Comparison of ENCODE assay signal across 21 mouse cellular contexts in the genomic region with DNA sequence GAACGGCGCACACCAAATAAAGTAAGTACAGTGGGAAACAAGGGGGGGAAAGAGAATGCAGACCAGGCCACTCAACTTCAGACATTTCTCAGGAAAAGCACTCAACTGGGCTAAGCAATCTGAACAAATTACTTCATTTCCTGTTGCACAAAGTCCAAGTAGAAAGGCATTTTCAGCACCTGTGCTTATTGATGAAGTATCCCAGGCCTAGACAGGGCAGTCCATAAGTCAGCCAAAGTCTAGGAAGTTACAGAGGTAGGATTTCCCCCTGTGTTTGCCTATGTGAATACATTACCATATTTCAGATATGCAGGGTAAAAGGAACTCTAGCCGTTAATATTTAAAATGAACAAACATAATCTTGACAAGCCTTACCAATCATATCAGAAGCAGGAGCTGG.
A peak's percentile ranks its signal among the peaks of the same experiment; 100 is the strongest.
DNase-seq lines count a peak whose midpoint lies in the region; ATAC-seq lines count a peak whose summit lies in the region.
"Had no signal": no experiment of that assay in that cellular context is flagged by ENCODE, and none has a peak within 500 bp of the region (broad histone marks: within the 10 kb centered on the region; RNA-seq: fewer than 3 reads in every experiment).

No protein-coding gene starts in this region.

- ATAC-seq in embryonic facial prominence, embryonic 12.5 days (ENCODE audit: insufficient number of reproducible peaks, insufficient read depth, low FRiP score, low TSS enrichment) = 0 out of 2 replicates have a peak, but pooled peaks have one; percentile 47
- peak; percentile 67 for ATAC-seq in intestine, embryonic 16.5 days
- peak; percentile 86 for ATAC-seq in limb, embryonic 12.5 days (ENCODE audit: insufficient number of reproducible peaks, insufficient read depth, low FRiP score, low TSS enrichment, low read depth)
- ATAC-seq in kidney, embryonic 16.5 days (ENCODE audit: low FRiP score, low TSS enrichment) = no peak
- ATAC-seq: CD4-positive, CD25-positive, alpha-beta regulatory T cell, adult 4 months; forebrain, postnatal 0 days; hindbrain, postnatal 0 days had no signal

- no peak overlapping the region for H3K27ac ChIP-seq in embryonic facial prominence, embryonic 12.5 days
- H3K27ac ChIP-seq in intestine, embryonic 16.5 days (ENCODE audit: low read length) = no peak overlapping the region
- H3K27ac ChIP-seq in limb, embryonic 12.5 days = 0 out of 2 replicates have a peak overlapping the region, but pooled peaks have one; percentile 42
- no peak overlapping the region for H3K27ac ChIP-seq in kidney, embryonic 16.5 days (ENCODE audit: low read length)
- H3K27ac ChIP-seq: gastrocnemius, adult 2 months; heart, embryonic 10.5 days; hindbrain, embryonic 13.5 days; hindbrain, postnatal 0 days had no signal

- no peaks in the 10 kb centered on the region for H3K9me3 ChIP-seq in embryonic facial prominence, embryonic 12.5 days
- no peaks in the 10 kb centered on the region for H3K9me3 ChIP-seq in intestine, embryonic 16.5 days (ENCODE audit: control insufficient read depth, low read length)
- no peaks in the 10 kb centered on the region for H3K9me3 ChIP-seq in limb, embryonic 12.5 days
- H3K9me3 ChIP-seq in kidney, embryonic 16.5 days (ENCODE audit: low read length) = no peaks in the 10 kb centered on the region
- H3K9me3 ChIP-seq: heart, embryonic 10.5 days; hindbrain, embryonic 13.5 days had no signal

- 72% methylated on average over 3 of the region's 3 CpGs for WGBS in embryonic facial prominence, embryonic 12.5 days
- WGBS in intestine, embryonic 16.5 days = 51% methylated on average over 3 of the region's 3 CpGs
- WGBS in limb, embryonic 12.5 days = 56% methylated on average over 3 of the region's 3 CpGs
- 87% methylated on average over 3 of the region's 3 CpGs for WGBS in kidney, embryonic 16.5 days

- H3K9ac ChIP-seq in embryonic facial prominence, embryonic 12.5 days = no peak overlapping the region
- H3K9ac ChIP-seq in intestine, embryonic 16.5 days (ENCODE audit: low read depth, low read length) = no peak overlapping the region
- no peak overlapping the region for H3K9ac ChIP-seq in limb, embryonic 12.5 days (replicated peaks)
- no peak overlapping the region for H3K9ac ChIP-seq in kidney, embryonic 16.5 days (replicated peaks; ENCODE audit: low read length)
- H3K9ac ChIP-seq: forebrain, postnatal 0 days; hindbrain, embryonic 13.5 days had no signal

- DNase-seq in embryo, embryonic 11 days = peak; percentile 9
- DNase-seq in embryo, embryonic 9.5 days (ENCODE audit: extremely low spot score) = no peak
- no peak for DNase-seq in lung, postnatal 10 days
- DNase-seq in spleen, postnatal 4 days (ENCODE audit: low spot score in 2 of 2) = no peak
- DNase-seq: adrenal gland, adult 8-10 months; adrenal gland, postnatal 36 days; B cell, adult 2 months; cerebellum, adult 2 months; forebrain, postnatal 0 days; gastrocnemius, adult 2 months; gastrocnemius, postnatal 25 days; heart, postnatal 14 days had no signal

- peaks cover 3% of the 10 kb centered on the region; the same call in 1 of the 2 replicates for H3K4me1 ChIP-seq in embryonic facial prominence, embryonic 12.5 days
- no peaks in the 10 kb centered on the region for H3K4me1 ChIP-seq in intestine, embryonic 16.5 days (ENCODE audit: control insufficient read depth, insufficient read depth, low read length)
- peaks cover 6% of the 10 kb centered on the region; the same call in 1 of the 2 replicates for H3K4me1 ChIP-seq in limb, embryonic 12.5 days (replicated peaks)
- no peaks in the 10 kb centered on the region for H3K4me1 ChIP-seq in kidney, embryonic 16.5 days (ENCODE audit: insufficient read depth, low read length)
- H3K4me1 ChIP-seq: heart, embryonic 10.5 days; hindbrain, embryonic 13.5 days had no signal

- no peak overlapping the region for H3K4me3 ChIP-seq in embryonic facial prominence, embryonic 12.5 days
- H3K4me3 ChIP-seq in intestine, embryonic 16.5 days (ENCODE audit: low read length) = no peak overlapping the region
- no peak overlapping the region for H3K4me3 ChIP-seq in limb, embryonic 12.5 days (replicated peaks)
- no peak overlapping the region for H3K4me3 ChIP-seq in kidney, embryonic 16.5 days (ENCODE audit: low read length)
- H3K4me3 ChIP-seq: gastrocnemius, adult 2 months; heart, embryonic 10.5 days; hindbrain, embryonic 13.5 days had no signal

- H3K27me3 ChIP-seq in embryonic facial prominence, embryonic 12.5 days = no peaks in the 10 kb centered on the region
- no peaks in the 10 kb centered on the region for H3K27me3 ChIP-seq in intestine, embryonic 16.5 days (replicated peaks; ENCODE audit: control insufficient read depth, insufficient read depth, low read length)
- H3K27me3 ChIP-seq in limb, embryonic 12.5 days = no peaks in the 10 kb centered on the region
- H3K27me3 ChIP-seq in kidney, embryonic 16.5 days (ENCODE audit: insufficient read depth, low read length) = no peaks in the 10 kb centered on the region

- no peaks in the 10 kb centered on the region for H3K36me3 ChIP-seq in embryonic facial prominence, embryonic 12.5 days
- H3K36me3 ChIP-seq in intestine, embryonic 16.5 days (ENCODE audit: control insufficient read depth, insufficient read depth, low read length) = no peaks in the 10 kb centered on the region
- no peaks in the 10 kb centered on the region for H3K36me3 ChIP-seq in limb, embryonic 12.5 days
- H3K36me3 ChIP-seq in kidney, embryonic 16.5 days (ENCODE audit: insufficient read depth, low read length) = no peaks in the 10 kb centered on the region
- H3K36me3 ChIP-seq: G1E; heart, embryonic 10.5 days; hindbrain, embryonic 13.5 days had no signal

- H3K4me2 ChIP-seq in embryonic facial prominence, embryonic 12.5 days (replicated peaks) = no peak overlapping the region
- H3K4me2 ChIP-seq in intestine, embryonic 16.5 days (ENCODE audit: low read depth, low read length) = no peak overlapping the region
- no peak overlapping the region for H3K4me2 ChIP-seq in limb, embryonic 12.5 days
- no peak overlapping the region for H3K4me2 ChIP-seq in kidney, embryonic 16.5 days (replicated peaks; ENCODE audit: low read depth, low read length)
- H3K4me2 ChIP-seq: hindbrain, embryonic 13.5 days had no signal
